Mouse (Mus musculus): ENCODE measurements around the gene Plac1.

- no peak for TF ChIP-seq CTCF (IDR thresholded peaks at IDR 0.05; ENCODE audit: control insufficient read depth, insufficient read depth, insufficient replicate concordance, low read depth, low read length)
- TF ChIP-seq POLR2A (IDR thresholded peaks at IDR 0.05; ENCODE audit: control insufficient read depth, low read depth, low read length), result no peak
Measured at GRCm38 (mm10) chrX:53085559-53085958, 154.4 kb downstream of the Plac1 start.
